Mouse (Mus musculus) heart, adult 8-10 months (tissue): ENCODE measurements around the gene Olfr1289. TPM values are rescaled to one million over a fixed set of nuclear protein-coding genes. Genes with fewer than 3 reads are reported as not detected.

Source experiments
- DNase-seq: peaks from one replicate; pipeline ENCODE4 v3.0.0; 2022; ENCODE audit warnings: low spot score
- total RNA-seq, 4 experiments: library from RNA; stranded (reverse); gene quantifications; 2 replicates each; pipeline ENCODE4 v1.2.4; 2022

Olfr1289 gene
- total RNA-seq = not detected

GRCm38 (mm10) chr2:111480519-111480918 is at the start of gene Olfr1289:
Gene Olfr1289 (plus strand): TSS chr2:111480819.
- no peak for DNase-seq

DNA sequence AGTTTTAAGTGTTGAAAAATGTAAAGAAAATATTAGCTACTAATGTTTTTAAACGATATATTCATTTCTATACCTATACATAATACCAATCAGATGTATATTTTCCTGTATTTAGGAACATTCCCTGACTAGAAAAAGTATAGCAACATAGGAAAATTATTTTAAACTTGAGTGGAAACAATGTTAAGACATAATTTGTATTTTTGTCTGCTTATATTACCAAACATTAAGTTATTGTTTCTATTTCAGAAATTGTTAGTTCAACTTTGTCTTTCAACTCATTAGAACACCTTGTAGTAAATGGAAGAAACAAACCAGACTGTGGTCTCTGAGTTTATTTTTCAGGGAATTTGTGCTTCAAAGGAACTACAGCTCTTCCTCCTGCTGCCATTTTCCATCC is 31.8 kb upstream of the Olfr1289 start, which contains the start of gene Olfr1287:
Gene Olfr1287, plus strand, starts transcription at position 301 of the 400 bp plus-strand sequence.
- DNase-seq = no peak

- no peak for DNase-seq
Observed at GRCm38 (mm10) chr2:111473801-111474200, 6.8 kb upstream of the Olfr1289 start, which contains the start of gene Olfr1288. Gene Olfr1288 (plus strand): TSS chr2:111474101.

DNA sequence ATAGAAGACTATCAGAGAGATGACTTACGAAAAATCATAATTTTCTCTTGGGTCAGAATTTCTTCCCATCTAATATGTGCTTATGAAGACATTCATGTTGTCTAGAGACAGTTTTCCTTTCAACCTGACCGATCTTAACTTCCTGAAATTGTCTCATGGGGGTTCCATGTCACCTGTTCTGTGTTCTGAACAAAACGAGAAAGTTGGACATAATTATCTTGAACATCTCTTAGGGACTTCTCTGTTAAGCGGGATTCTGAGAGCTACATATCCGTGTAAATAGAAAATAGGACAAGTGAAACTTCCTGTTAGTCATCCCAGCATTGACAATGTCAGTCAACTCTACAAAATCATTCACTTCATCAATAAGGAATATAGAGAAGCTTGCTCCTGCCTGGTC is 13.1 kb downstream of the Olfr1289 start, which contains the start of gene Olfr1290:
Gene Olfr1290, minus strand, starts transcription at position 101 of the 400 bp plus-strand sequence.
- DNase-seq = no peak

DNA sequence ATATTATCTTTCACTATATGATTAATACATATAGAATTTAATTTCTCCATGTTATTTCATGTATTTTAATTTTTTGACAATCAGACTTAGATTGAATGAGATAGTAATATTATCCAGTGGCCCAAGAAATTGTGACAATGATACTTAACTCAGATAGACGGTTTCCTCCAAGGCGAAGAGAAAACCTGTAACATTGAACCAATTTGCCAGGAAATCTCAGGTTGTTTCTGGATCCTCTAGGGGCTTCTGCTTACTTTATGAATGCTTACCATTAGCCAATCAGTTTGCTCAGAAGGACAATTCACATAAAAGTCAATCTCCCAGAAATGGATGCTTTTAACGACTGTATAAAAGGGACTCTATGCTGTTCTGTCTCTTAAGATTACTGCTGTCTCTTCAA is 16.3 kb downstream of the Olfr1289 start, which contains the start of gene Olfr1291-ps1:
Gene Olfr1291-ps1, plus strand, starts transcription at position 301 of the 400 bp plus-strand sequence.
- no peak for DNase-seq

- no peak for DNase-seq
Observed at GRCm38 (mm10) chr2:111517451-111517850, 36.8 kb downstream of the Olfr1289 start.

DNA sequence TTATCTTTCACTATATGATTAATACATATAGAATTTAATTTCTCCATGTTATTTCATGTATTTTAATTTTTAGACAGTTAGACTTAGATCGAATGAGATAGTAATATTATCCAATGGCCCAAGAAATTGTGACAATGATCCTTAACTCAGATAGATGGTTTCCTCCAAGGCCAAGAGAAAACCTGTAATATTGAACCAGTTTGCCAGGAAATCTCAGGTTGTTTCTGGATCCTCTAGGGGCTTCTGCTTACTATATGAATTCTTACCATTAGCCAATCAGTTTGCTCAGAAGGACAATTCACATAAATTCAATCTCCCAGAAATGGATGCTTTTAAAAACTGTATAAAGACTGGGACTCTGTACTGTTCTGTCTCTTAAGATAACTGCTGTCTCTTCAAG is 44.3 kb downstream of the Olfr1289 start, which contains the start of gene Olfr1293-ps:
Gene Olfr1293-ps, plus strand, starts transcription at position 301 of the 400 bp plus-strand sequence.
- DNase-seq = no peak

Other genes with a start within 250 kb of the Olfr1289 start
- not detected for gene Olfr1275, start 245.5 kb upstream of the Olfr1289 start, total RNA-seq
- gene Olfr1276, start 226.3 kb upstream of the Olfr1289 start, total RNA-seq = not detected
- gene Olfr1277, start 206.7 kb upstream of the Olfr1289 start, total RNA-seq = not detected
- gene Olfr1278, start 190.7 kb upstream of the Olfr1289 start, total RNA-seq = not detected
- gene Olfr1279, start 180.2 kb upstream of the Olfr1289 start, total RNA-seq = not detected
- not detected for gene Olfr1280, start 166.8 kb upstream of the Olfr1289 start, total RNA-seq
- not detected for gene Olfr1281, start 154.3 kb upstream of the Olfr1289 start, total RNA-seq
- not detected for gene Olfr1282, start 144.7 kb upstream of the Olfr1289 start, total RNA-seq
- gene Olfr1283, start 114.0 kb upstream of the Olfr1289 start, total RNA-seq = not detected
- not detected for gene Olfr1284, start 105.3 kb upstream of the Olfr1289 start, total RNA-seq
- gene Olfr1286, start 57.7 kb upstream of the Olfr1289 start, total RNA-seq = not detected
- gene Olfr1287, start 31.7 kb upstream of the Olfr1289 start, total RNA-seq = not detected
- not detected for gene Olfr1288, start 6.7 kb upstream of the Olfr1289 start, total RNA-seq
- gene Olfr1290, start 13.0 kb downstream of the Olfr1289 start, total RNA-seq = not detected
- gene Olfr1291-ps1, start 16.4 kb downstream of the Olfr1289 start, total RNA-seq = not detected
- gene Olfr1293-ps, start 44.4 kb downstream of the Olfr1289 start, total RNA-seq = not detected
- not detected for gene Olfr1294, start 59.5 kb downstream of the Olfr1289 start, total RNA-seq
- gene Olfr1295, start 88.9 kb downstream of the Olfr1289 start, total RNA-seq = not detected
- not detected for gene Olfr1297, start 145.7 kb downstream of the Olfr1289 start, total RNA-seq
- not detected for gene Olfr1298, start 168.4 kb downstream of the Olfr1289 start, total RNA-seq
- not detected for gene Olfr1299, start 180.6 kb downstream of the Olfr1289 start, total RNA-seq